Mouse (Mus musculus) liver, embryonic 12.5 days (tissue): ENCODE measurements around the gene Slc24a4. TPM values are rescaled to one million over a fixed set of nuclear protein-coding genes. Genes with fewer than 3 reads are reported as not detected.

Experiments
- ATAC-seq: fragments of 200-750 bp; cut with Nextera tagmentation; 2 replicates; pipeline ENCODE4 v1.8.0; 2017; ENCODE audit warnings: moderate number of reproducible peaks, mild to moderate bottlenecking, moderate library complexity
- H3K27ac ChIP-seq: fragments of 300-500 bp; sonication (generic); 2 replicates; pipeline ENCODE4 v1.5.1; 2016; ENCODE audit warnings: mild to moderate bottlenecking
- H3K27me3 ChIP-seq: fragments of 300-500 bp; sonication (generic); replicated peaks from 2 replicates; pipeline ENCODE4 v1.6.1; 2016; ENCODE audit warnings: mild to moderate bottlenecking, moderate library complexity
- H3K36me3 ChIP-seq: fragments of 300-500 bp; sonication (generic); 2 replicates; pipeline ENCODE4 v1.6.1; 2016; ENCODE audit warnings: mild to moderate bottlenecking, moderate library complexity
- H3K4me1 ChIP-seq: fragments of 300-500 bp; sonication (generic); 2 replicates; pipeline ENCODE4 v1.6.1; 2016
- H3K4me2 ChIP-seq: fragments of 300-500 bp; sonication (generic); 2 replicates; pipeline ENCODE4 v1.6.1; 2016; ENCODE audit warnings: mild to moderate bottlenecking, moderate library complexity
- H3K4me3 ChIP-seq: fragments of 300-500 bp; sonication (generic); 2 replicates; pipeline ENCODE4 v1.5.1; 2016; ENCODE audit warnings: mild to moderate bottlenecking, moderate library complexity
- H3K9ac ChIP-seq: fragments of 300-500 bp; sonication (generic); 2 replicates; pipeline ENCODE4 v1.6.1; 2016; ENCODE audit warnings: mild to moderate bottlenecking, moderate library complexity
- H3K9me3 ChIP-seq: fragments of 300-500 bp; sonication (generic); replicated peaks from 2 replicates; pipeline ENCODE4 v1.6.1; 2016; ENCODE audit warnings: mild to moderate bottlenecking, moderate library complexity
- WGBS: fragments of 180-500 bp; shearing (Covaris S2); methylation state at CpG from one replicate; pipeline ENCODE4 v1.1.7; 2016; ENCODE audit not compliant: insufficient replicate concordance; 5-methylcytosine and 5-hydroxymethylcytosine counted together
- polyA plus RNA-seq: library from polyadenylated mRNA; unstranded; fragments of >200 nt; fragmentation: Nextera tagmentation; extraction: Ambion mirVana; gene quantifications from 2 replicates; pipeline ENCODE4 v1.2.1, GENCODE M21; 2016

Slc24a4 gene
- polyA plus RNA-seq, 1 experiment from 2014 or later: not detected

GRCm38 (mm10) chr12:102172746-102173145, 44.2 kb downstream of the Slc24a4 start:
- no peak overlapping the region for H3K9ac ChIP-seq

GRCm38 (mm10) chr12:102173345-102173744, 44.8 kb downstream of the Slc24a4 start:
- Histone ChIP-seq H3K36me3 (no peaks in the 10 kb centered on the region), H3K27ac (no peak overlapping the region), H3K4me1 (no peaks in the 10 kb centered on the region), H3K27me3 (no peaks in the 10 kb centered on the region), H3K4me2 (no peak overlapping the region), H3K9ac (no peak overlapping the region), H3K4me3 (no peak overlapping the region), H3K9me3 (no peaks in the 10 kb centered on the region)
- 71% methylated on average over 5 of the region's 5 CpGs for WGBS
- ATAC-seq: no peak

More at GRCm38 (mm10) chr12:102172746-102173145, 44.2 kb downstream of the Slc24a4 start:
- Histone ChIP-seq H3K4me3 (no peak overlapping the region), H3K9me3 (no peaks in the 10 kb centered on the region), H3K27ac (no peak overlapping the region), H3K27me3 (no peaks in the 10 kb centered on the region), H3K36me3 (no peaks in the 10 kb centered on the region), H3K4me1 (no peaks in the 10 kb centered on the region), H3K4me2 (no peak overlapping the region)
- WGBS: 53% methylated on average over 11 of the region's 11 CpGs
- no peak for ATAC-seq

- no peaks in the 10 kb centered on the region for H3K27me3 ChIP-seq
- ATAC-seq: no peak
- WGBS: 73% methylated on average over 18 of the region's 18 CpGs
- H3K9ac ChIP-seq: no peak overlapping the region
- no peak overlapping the region for H3K4me2 ChIP-seq
- no peak overlapping the region for H3K4me3 ChIP-seq
- H3K4me1 ChIP-seq: no peaks in the 10 kb centered on the region
- H3K9me3 ChIP-seq: no peaks in the 10 kb centered on the region
- H3K36me3 ChIP-seq: no peaks in the 10 kb centered on the region
- no peak overlapping the region for H3K27ac ChIP-seq
Measured at GRCm38 (mm10) chr12:102180371-102181074, 52.0 kb downstream of the Slc24a4 start.

- WGBS: 23% methylated on average over 5 of the region's 5 CpGs
- Histone ChIP-seq H3K9ac (no peak overlapping the region), H3K27me3 (no peaks in the 10 kb centered on the region), H3K4me1 (no peaks in the 10 kb centered on the region), H3K27ac (no peak overlapping the region), H3K4me2 (no peak overlapping the region), H3K36me3 (no peaks in the 10 kb centered on the region), H3K9me3 (no peaks in the 10 kb centered on the region), H3K4me3 (no peak overlapping the region)
- ATAC-seq: peak; percentile 37; the same call in 1 of the 2 replicates
Measured at GRCm38 (mm10) chr12:102181799-102182357, 53.3 kb downstream of the Slc24a4 start.

GRCm38 (mm10) chr12:102182621-102183020, 54.1 kb downstream of the Slc24a4 start:
- 56% methylated on average over 6 of the region's 6 CpGs for WGBS
- no peaks in the 10 kb centered on the region for H3K27me3 ChIP-seq
- no peaks in the 10 kb centered on the region for H3K4me1 ChIP-seq
- H3K9me3 ChIP-seq: no peaks in the 10 kb centered on the region
- no peaks in the 10 kb centered on the region for H3K36me3 ChIP-seq
- no peak overlapping the region for H3K4me3 ChIP-seq
- H3K4me2 ChIP-seq: no peak overlapping the region
- no peak overlapping the region for H3K9ac ChIP-seq
- no peak for ATAC-seq
- H3K27ac ChIP-seq: no peak overlapping the region

- no peak overlapping the region for H3K9ac ChIP-seq
- no peak for ATAC-seq
- no peak overlapping the region for H3K4me3 ChIP-seq
- 59% methylated on average over 9 of the region's 9 CpGs for WGBS
- H3K9me3 ChIP-seq: no peaks in the 10 kb centered on the region
- no peak overlapping the region for H3K4me2 ChIP-seq
- no peaks in the 10 kb centered on the region for H3K36me3 ChIP-seq
- H3K4me1 ChIP-seq: no peaks in the 10 kb centered on the region
- H3K27me3 ChIP-seq: no peaks in the 10 kb centered on the region
- no peak overlapping the region for H3K27ac ChIP-seq
Measured at GRCm38 (mm10) chr12:102183201-102183600, 54.7 kb downstream of the Slc24a4 start.

GRCm38 (mm10) chr12:102190820-102191219, 62.3 kb downstream of the Slc24a4 start:
- Histone ChIP-seq H3K4me1 (no peaks in the 10 kb centered on the region), H3K9ac (no peak overlapping the region), H3K27ac (no peak overlapping the region), H3K27me3 (no peaks in the 10 kb centered on the region), H3K4me3 (no peak overlapping the region), H3K9me3 (no peaks in the 10 kb centered on the region), H3K36me3 (no peaks in the 10 kb centered on the region), H3K4me2 (no peak overlapping the region)
- 70% methylated on average over 11 of the region's 11 CpGs for WGBS
- ATAC-seq: no peak

GRCm38 (mm10) chr12:102201516-102201915, 73.0 kb downstream of the Slc24a4 start:
- no peak for ATAC-seq
- 54% methylated on average over 4 of the region's 4 CpGs for WGBS
- Histone ChIP-seq H3K4me3 (no peak overlapping the region), H3K4me1 (no peaks in the 10 kb centered on the region), H3K4me2 (no peak overlapping the region), H3K9me3 (no peaks in the 10 kb centered on the region), H3K36me3 (no peaks in the 10 kb centered on the region), H3K27me3 (no peaks in the 10 kb centered on the region), H3K27ac (no peak overlapping the region), H3K9ac (no peak overlapping the region)

GRCm38 (mm10) chr12:102202901-102203300, 74.4 kb downstream of the Slc24a4 start:
- ATAC-seq: no peak
- 67% methylated on average over 9 of the region's 9 CpGs for WGBS
- H3K9ac ChIP-seq: no peak overlapping the region
- no peaks in the 10 kb centered on the region for H3K9me3 ChIP-seq
- no peak overlapping the region for H3K4me2 ChIP-seq
- H3K4me3 ChIP-seq: no peak overlapping the region
- H3K27ac ChIP-seq: no peak overlapping the region
- no peaks in the 10 kb centered on the region for H3K36me3 ChIP-seq
- no peaks in the 10 kb centered on the region for H3K4me1 ChIP-seq
- no peaks in the 10 kb centered on the region for H3K27me3 ChIP-seq

GRCm38 (mm10) chr12:102206471-102206870, 77.9 kb downstream of the Slc24a4 start:
- H3K27ac ChIP-seq: no peak overlapping the region
- no peak overlapping the region for H3K4me3 ChIP-seq
- no peak for ATAC-seq
- no peak overlapping the region for H3K9ac ChIP-seq
- H3K36me3 ChIP-seq: no peaks in the 10 kb centered on the region
- H3K9me3 ChIP-seq: no peaks in the 10 kb centered on the region
- H3K27me3 ChIP-seq: no peaks in the 10 kb centered on the region
- no peaks in the 10 kb centered on the region for H3K4me1 ChIP-seq
- H3K4me2 ChIP-seq: no peak overlapping the region
- WGBS: 50% methylated on average over 1 of the region's 1 CpGs

- ATAC-seq: no peak
- no peaks in the 10 kb centered on the region for H3K27me3 ChIP-seq
- H3K27ac ChIP-seq: no peak overlapping the region
- no peaks in the 10 kb centered on the region for H3K9me3 ChIP-seq
- H3K4me2 ChIP-seq: no peak overlapping the region
- no peaks in the 10 kb centered on the region for H3K36me3 ChIP-seq
- no peak overlapping the region for H3K9ac ChIP-seq
- no peaks in the 10 kb centered on the region for H3K4me1 ChIP-seq
- no peak overlapping the region for H3K4me3 ChIP-seq
- WGBS: 75% methylated on average over 7 of the region's 7 CpGs
Measured at GRCm38 (mm10) chr12:102207245-102207644, 78.7 kb downstream of the Slc24a4 start.

- H3K9me3 ChIP-seq: no peaks in the 10 kb centered on the region
- no peak overlapping the region for H3K9ac ChIP-seq
- no peak overlapping the region for H3K4me2 ChIP-seq
- H3K36me3 ChIP-seq: no peaks in the 10 kb centered on the region
- no peak for ATAC-seq
- no peaks in the 10 kb centered on the region for H3K27me3 ChIP-seq
- WGBS: 39% methylated on average over 2 of the region's 2 CpGs
- no peak overlapping the region for H3K4me3 ChIP-seq
- no peaks in the 10 kb centered on the region for H3K4me1 ChIP-seq
- H3K27ac ChIP-seq: no peak overlapping the region
Measured at GRCm38 (mm10) chr12:102210801-102211200, 82.3 kb downstream of the Slc24a4 start.
